Mouse (Mus musculus): Measurements from ENCODE around the gene Slc39a10. TPM values are rescaled to one million over a fixed set of nuclear protein-coding genes. Genes with fewer than 3 reads are reported as not detected.
"Not testable (repeated sequence)": the region's sequence is repeated elsewhere in the genome, so short reads cannot be mapped to it uniquely, and the experiment has no call there.

The Slc39a10 gene
- polyA plus RNA-seq, 1 experiment from 2014 or later = 98.0 TPM

DNA sequence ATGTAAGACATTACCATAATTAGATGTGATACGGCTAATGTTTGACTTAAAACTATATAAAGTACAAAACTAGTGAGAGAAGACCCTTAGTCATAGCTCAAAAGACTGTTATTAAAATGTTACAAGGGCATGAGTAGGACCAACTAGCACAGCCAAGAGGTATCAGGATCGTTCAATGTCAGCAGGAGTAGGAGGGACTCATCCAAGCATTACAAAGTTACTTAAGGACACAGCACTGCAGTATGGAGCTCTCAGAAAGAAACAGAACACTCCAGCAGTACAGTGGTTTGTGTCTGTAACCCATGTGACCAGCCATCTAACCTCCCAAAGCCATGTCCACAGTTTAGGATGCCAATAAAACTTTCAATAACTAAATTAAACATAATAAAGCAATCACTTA is 48.4 kb downstream of the Slc39a10 start:
- Histone ChIP-seq H3K27ac (replicated peaks; ENCODE audit: low read depth, low read length) (no peak overlapping the region), H3K4me1 (ENCODE audit: control insufficient read depth, insufficient read depth, low read length) (peaks cover 6% of the 10 kb centered on the region; the same call in 1 of the 2 replicates), H3K9me3 (ENCODE audit: control insufficient read depth, low read length) (no peaks in the 10 kb centered on the region), H3K36me3 (ENCODE audit: control insufficient read depth, insufficient read depth, low read length) (no peaks in the 10 kb centered on the region), H3K9ac (replicated peaks; ENCODE audit: low read length) (no peak overlapping the region), H3K4me3 (replicated peaks; ENCODE audit: low read depth, low read length) (no peak overlapping the region), H3K4me2 (ENCODE audit: low read length) (no peak overlapping the region), H3K27me3 (ENCODE audit: control insufficient read depth, insufficient read depth, low read length) (no peaks in the 10 kb centered on the region)
- DNase-seq = no peak
- 81% methylated on average over 2 of the region's 2 CpGs for WGBS
- no peak for ATAC-seq (ENCODE audit: low FRiP score, low TSS enrichment)

- no peak for DNase-seq
- Histone ChIP-seq H3K27ac (replicated peaks; ENCODE audit: low read depth, low read length) (no peak overlapping the region), H3K4me1 (ENCODE audit: control insufficient read depth, insufficient read depth, low read length) (peaks cover 6% of the 10 kb centered on the region; the same call in 1 of the 2 replicates), H3K36me3 (ENCODE audit: control insufficient read depth, insufficient read depth, low read length) (no peaks in the 10 kb centered on the region), H3K4me3 (replicated peaks; ENCODE audit: low read depth, low read length) (no peak overlapping the region), H3K9me3 (ENCODE audit: control insufficient read depth, low read length) (no peaks in the 10 kb centered on the region), H3K9ac (replicated peaks; ENCODE audit: low read length) (no peak overlapping the region), H3K27me3 (ENCODE audit: control insufficient read depth, insufficient read depth, low read length) (no peaks in the 10 kb centered on the region), H3K4me2 (ENCODE audit: low read length) (no peak overlapping the region)
- 67% methylated on average over 4 of the region's 4 CpGs for WGBS
- ATAC-seq (ENCODE audit: low FRiP score, low TSS enrichment) = no peak
Observed at GRCm38 (mm10) chr1:46843406-46843805, 49.2 kb downstream of the Slc39a10 start.

DNA sequence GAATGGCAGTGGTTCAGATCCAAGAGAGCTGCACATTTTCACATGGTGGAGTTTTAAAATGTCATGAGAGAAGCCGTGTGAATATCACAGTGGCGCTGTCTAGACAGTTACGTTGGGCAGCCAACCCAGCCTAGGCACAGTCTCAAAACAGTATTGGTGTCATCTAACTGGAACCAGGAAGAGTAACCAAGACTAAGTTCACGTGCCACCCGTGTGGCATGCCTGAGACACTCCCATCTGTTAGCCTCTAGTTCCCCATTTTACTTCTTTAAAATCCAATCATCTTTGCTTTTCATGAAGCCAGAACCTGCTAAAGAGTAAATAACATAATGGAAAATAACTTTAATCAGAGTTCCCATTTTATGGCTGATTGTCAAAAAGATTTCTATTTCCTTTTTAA is 60.7 kb downstream of the Slc39a10 start:
- Histone ChIP-seq H3K9me3 (ENCODE audit: control insufficient read depth, low read length) (no peaks in the 10 kb centered on the region), H3K9ac (replicated peaks; ENCODE audit: low read length) (no peak overlapping the region), H3K27ac (replicated peaks; ENCODE audit: low read depth, low read length) (no peak overlapping the region), H3K4me3 (replicated peaks; ENCODE audit: low read depth, low read length) (no peak overlapping the region), H3K4me2 (ENCODE audit: low read length) (no peak overlapping the region), H3K36me3 (ENCODE audit: control insufficient read depth, insufficient read depth, low read length) (peaks cover 16% of the 10 kb centered on the region), H3K27me3 (ENCODE audit: control insufficient read depth, insufficient read depth, low read length) (no peaks in the 10 kb centered on the region), H3K4me1 (ENCODE audit: control insufficient read depth, insufficient read depth, low read length) (no peaks in the 10 kb centered on the region)
- DNase-seq (no peak), ATAC-seq (ENCODE audit: low FRiP score, low TSS enrichment) (no peak)
- WGBS = 96% methylated on average over 5 of the region's 5 CpGs

DNA sequence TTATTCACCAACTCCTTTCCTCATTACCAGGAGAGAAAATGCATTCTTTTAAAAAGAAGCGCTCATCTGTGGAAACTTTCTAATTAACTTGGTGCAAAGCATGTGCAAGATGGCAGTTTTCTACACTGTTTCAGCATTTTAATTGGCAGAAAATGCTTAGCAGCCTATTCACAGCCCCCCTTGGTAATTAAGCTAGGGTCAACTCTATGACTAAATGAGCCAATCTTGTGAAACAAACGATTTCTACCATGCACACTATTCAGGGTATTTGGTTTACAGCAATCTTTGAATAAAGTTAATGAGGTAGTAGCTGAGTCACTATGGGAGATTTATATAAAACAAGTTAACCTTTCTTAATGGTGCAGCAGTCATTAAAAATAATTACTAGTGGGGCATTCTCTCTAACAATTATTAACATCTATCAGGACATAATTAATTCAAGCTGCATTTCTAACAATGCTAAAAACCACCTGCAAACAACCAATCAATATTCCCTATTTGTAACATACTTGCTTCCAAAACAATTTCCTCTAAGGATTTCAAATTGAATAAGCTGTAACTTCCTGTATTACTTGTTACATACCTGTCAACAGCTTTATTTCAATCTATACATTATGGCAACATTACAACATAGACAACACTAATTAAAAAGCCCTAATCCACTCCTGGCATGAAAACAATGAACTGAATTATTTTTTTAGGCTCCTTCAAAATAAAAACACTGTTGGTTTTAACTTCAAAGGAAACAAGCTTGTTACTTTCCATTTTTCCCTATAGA is 62.4 kb downstream of the Slc39a10 start:
- H3K4me2 ChIP-seq (ENCODE audit: low read length) = no peak overlapping the region
- ATAC-seq (ENCODE audit: low FRiP score, low TSS enrichment) = no peak
- no peak overlapping the region for H3K9ac ChIP-seq (replicated peaks; ENCODE audit: low read length)
- peak; percentile 30 for DNase-seq
- 61% methylated on average over 2 of the region's 2 CpGs for WGBS
- peaks cover 19% of the 10 kb centered on the region for H3K36me3 ChIP-seq (ENCODE audit: control insufficient read depth, insufficient read depth, low read length)
- no peak overlapping the region for H3K27ac ChIP-seq (replicated peaks; ENCODE audit: low read depth, low read length)
- H3K4me1 ChIP-seq (ENCODE audit: control insufficient read depth, insufficient read depth, low read length) = no peaks in the 10 kb centered on the region
- no peak overlapping the region for H3K4me3 ChIP-seq (replicated peaks; ENCODE audit: low read depth, low read length)
- H3K27me3 ChIP-seq (ENCODE audit: control insufficient read depth, insufficient read depth, low read length) = no peaks in the 10 kb centered on the region
- no peaks in the 10 kb centered on the region for H3K9me3 ChIP-seq (ENCODE audit: control insufficient read depth, low read length)

GRCm38 (mm10) chr1:46822256-46822972 is 70.2 kb downstream of the Slc39a10 start:
- Histone ChIP-seq H3K27ac (replicated peaks; ENCODE audit: low read depth, low read length) (no peak overlapping the region), H3K4me2 (ENCODE audit: low read length) (no peak overlapping the region), H3K4me1 (ENCODE audit: control insufficient read depth, insufficient read depth, low read length) (no peaks in the 10 kb centered on the region), H3K9me3 (ENCODE audit: control insufficient read depth, low read length) (no peaks in the 10 kb centered on the region), H3K4me3 (replicated peaks; ENCODE audit: low read depth, low read length) (no peak overlapping the region), H3K27me3 (ENCODE audit: control insufficient read depth, insufficient read depth, low read length) (no peaks in the 10 kb centered on the region), H3K36me3 (ENCODE audit: control insufficient read depth, insufficient read depth, low read length) (peaks cover 58% of the 10 kb centered on the region), H3K9ac (replicated peaks; ENCODE audit: low read length) (no peak overlapping the region)
- 92% methylated on average over 4 of the region's 4 CpGs for WGBS
- ATAC-seq (ENCODE audit: low FRiP score, low TSS enrichment) (no peak), DNase-seq (no peak)

- no peaks in the 10 kb centered on the region for H3K27me3 ChIP-seq (ENCODE audit: control insufficient read depth, insufficient read depth, low read length)
- H3K4me3 ChIP-seq (replicated peaks; ENCODE audit: low read depth, low read length) = no peak overlapping the region
- no peak overlapping the region for H3K9ac ChIP-seq (replicated peaks; ENCODE audit: low read length)
- DNase-seq = peak; percentile 6
- H3K4me1 ChIP-seq (ENCODE audit: control insufficient read depth, insufficient read depth, low read length) = no peaks in the 10 kb centered on the region
- H3K4me2 ChIP-seq (ENCODE audit: low read length) = no peak overlapping the region
- no peak for ATAC-seq (ENCODE audit: low FRiP score, low TSS enrichment)
- peaks cover 42% of the 10 kb centered on the region for H3K36me3 ChIP-seq (ENCODE audit: control insufficient read depth, insufficient read depth, low read length)
- 81% methylated on average over 5 of the region's 5 CpGs for WGBS
- H3K9me3 ChIP-seq (ENCODE audit: control insufficient read depth, low read length) = no peaks in the 10 kb centered on the region
- no peak overlapping the region for H3K27ac ChIP-seq (replicated peaks; ENCODE audit: low read depth, low read length)
Observed at GRCm38 (mm10) chr1:46817934-46818333, 74.7 kb downstream of the Slc39a10 start.

GRCm38 (mm10) chr1:46808630-46809029 is 84.0 kb downstream of the Slc39a10 start:
- H3K4me1 ChIP-seq (ENCODE audit: control insufficient read depth, insufficient read depth, low read length); H3K27ac ChIP-seq (replicated peaks; ENCODE audit: low read depth, low read length); ATAC-seq (ENCODE audit: low FRiP score, low TSS enrichment); H3K4me2 ChIP-seq (ENCODE audit: low read length); H3K27me3 ChIP-seq (ENCODE audit: control insufficient read depth, insufficient read depth, low read length); DNase-seq; H3K9me3 ChIP-seq (ENCODE audit: control insufficient read depth, low read length); H3K4me3 ChIP-seq (replicated peaks; ENCODE audit: low read depth, low read length); H3K9ac ChIP-seq (replicated peaks; ENCODE audit: low read length): not testable (repeated sequence)
- peaks cover 20% of the 10 kb centered on the region for H3K36me3 ChIP-seq (ENCODE audit: control insufficient read depth, insufficient read depth, low read length)
- WGBS = 94% methylated on average over 4 of the region's 4 CpGs

DNA sequence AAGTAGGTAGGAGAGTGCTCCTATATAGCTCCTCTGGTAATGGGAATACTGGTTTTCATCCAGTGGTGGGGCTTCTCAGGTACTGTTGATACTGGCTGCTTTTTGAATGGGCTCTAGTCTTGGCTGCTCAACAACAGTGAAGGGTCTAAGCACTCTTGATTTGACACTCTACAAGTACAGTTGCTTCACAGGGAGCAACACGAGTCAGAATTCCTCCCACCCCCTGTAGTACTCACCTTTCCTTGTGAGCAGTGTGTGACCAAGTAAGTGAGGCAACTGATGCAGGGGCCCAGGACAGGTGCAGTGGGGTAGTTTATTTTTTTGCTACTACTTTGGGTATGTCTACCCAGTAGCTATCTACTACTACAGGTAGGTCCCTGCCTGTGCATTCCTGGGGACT is 87.6 kb downstream of the Slc39a10 start:
- no peak overlapping the region for H3K27ac ChIP-seq (replicated peaks; ENCODE audit: low read depth, low read length)
- DNase-seq (no peak), ATAC-seq (ENCODE audit: low FRiP score, low TSS enrichment) (no peak)
- H3K27me3 ChIP-seq (ENCODE audit: control insufficient read depth, insufficient read depth, low read length) = no peaks in the 10 kb centered on the region
- no peak overlapping the region for H3K9ac ChIP-seq (replicated peaks; ENCODE audit: low read length)
- no peak overlapping the region for H3K4me2 ChIP-seq (ENCODE audit: low read length)
- WGBS = 90% methylated on average over 1 of the region's 1 CpGs
- no peaks in the 10 kb centered on the region for H3K9me3 ChIP-seq (ENCODE audit: control insufficient read depth, low read length)
- H3K4me3 ChIP-seq (replicated peaks; ENCODE audit: low read depth, low read length) = no peak overlapping the region
- peaks cover 3% of the 10 kb centered on the region for H3K36me3 ChIP-seq (ENCODE audit: control insufficient read depth, insufficient read depth, low read length)
- no peaks in the 10 kb centered on the region for H3K4me1 ChIP-seq (ENCODE audit: control insufficient read depth, insufficient read depth, low read length)

DNA sequence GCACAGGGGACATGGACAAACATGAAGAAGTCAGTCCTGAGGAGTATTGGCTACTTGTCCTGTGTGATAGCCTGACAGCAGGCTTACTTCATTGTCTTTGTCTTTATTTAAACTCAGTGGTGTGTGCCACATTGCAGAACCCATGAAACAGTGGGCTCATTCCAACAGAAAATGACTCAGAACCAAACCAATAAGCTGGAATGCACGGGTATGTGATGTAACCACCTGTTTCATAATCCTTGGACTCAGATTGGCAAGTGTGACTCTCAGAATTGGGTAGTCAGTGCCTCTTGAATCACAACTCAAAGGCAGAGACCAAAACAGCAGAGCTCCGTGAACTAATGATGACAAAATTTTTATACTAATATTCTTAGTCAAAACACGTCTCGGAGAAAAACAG is 110.4 kb downstream of the Slc39a10 start:
- H3K27me3 ChIP-seq (ENCODE audit: control insufficient read depth, insufficient read depth, low read length); H3K9me3 ChIP-seq (ENCODE audit: control insufficient read depth, low read length); H3K4me3 ChIP-seq (replicated peaks; ENCODE audit: low read depth, low read length); H3K4me2 ChIP-seq (ENCODE audit: low read length); DNase-seq; H3K27ac ChIP-seq (replicated peaks; ENCODE audit: low read depth, low read length); H3K9ac ChIP-seq (replicated peaks; ENCODE audit: low read length); H3K36me3 ChIP-seq (ENCODE audit: control insufficient read depth, insufficient read depth, low read length); H3K4me1 ChIP-seq (ENCODE audit: control insufficient read depth, insufficient read depth, low read length); ATAC-seq (ENCODE audit: low FRiP score, low TSS enrichment): not testable (repeated sequence)
- 84% methylated on average over 4 of the region's 4 CpGs for WGBS
